Mouse (Mus musculus) forebrain, postnatal 0 days (tissue): ENCODE measurements around the gene Selp. TPM values are rescaled to one million over a fixed set of nuclear protein-coding genes. Genes with fewer than 3 reads are reported as not detected.

Experiments used
- ATAC-seq: fragments of 200-750 bp; cut with Nextera tagmentation; 2 replicates; pipeline ENCODE4 v1.8.0; 2017; ENCODE audit warnings: mild to moderate bottlenecking, moderate library complexity
- DNase-seq: peaks from one replicate; pipeline ENCODE4 v3.0.0-alpha.2; 2015
- H3K27ac ChIP-seq: fragments of 300-500 bp; sonication (generic); 2 replicates; pipeline ENCODE4 v1.5.1; 2014; ENCODE audit warnings: low read depth, mild to moderate bottlenecking, antibody characterized with exemption, low read length, moderate library complexity, mixed read lengths
- H3K27me3 ChIP-seq: fragments of 300-500 bp; sonication (generic); 2 replicates; pipeline ENCODE4 v1.6.1; 2014; ENCODE audit warnings: mild to moderate bottlenecking, low read length, mixed read lengths; ENCODE audit not compliant: insufficient read depth
- H3K36me3 ChIP-seq: fragments of 300-500 bp; sonication (generic); 2 replicates; pipeline ENCODE4 v1.6.1; 2014; ENCODE audit warnings: mild to moderate bottlenecking, moderate library complexity; ENCODE audit not compliant: insufficient read depth
- H3K4me1 ChIP-seq: fragments of 300-500 bp; sonication (generic); 2 replicates; pipeline ENCODE4 v1.6.1; 2014; ENCODE audit warnings: antibody characterized with exemption; ENCODE audit not compliant: insufficient read depth
- H3K4me2 ChIP-seq: fragments of 300-500 bp; sonication (generic); 2 replicates; pipeline ENCODE4 v1.6.1; 2014; ENCODE audit warnings: low read depth, mild to moderate bottlenecking, moderate library complexity
- H3K4me3 ChIP-seq: fragments of 300-500 bp; sonication (generic); 2 replicates; pipeline ENCODE4 v1.5.1; 2014; ENCODE audit warnings: low read depth, low read length, mixed read lengths
- H3K9ac ChIP-seq: fragments of 300-500 bp; sonication (generic); 2 replicates; pipeline ENCODE4 v1.6.1; 2014; ENCODE audit warnings: mild to moderate bottlenecking
- H3K9me3 ChIP-seq: fragments of 300-500 bp; sonication (generic); 2 replicates; pipeline ENCODE4 v1.6.1; 2016; ENCODE audit warnings: low read length
- CTCF ChIP-seq: sonication (generic); IDR thresholded peaks from 2 replicates; pipeline ENCODE4 v1.5.1; 2016; ENCODE audit warnings: antibody characterized with exemption, control low read depth, low read depth
- WGBS: fragments of 180-500 bp; shearing (Covaris S2); extraction: QIAGEN DNeasy Blood & Tissue Kit; methylation state at CpG from one replicate; pipeline ENCODE4 v1.1.7; 2014; 5-methylcytosine and 5-hydroxymethylcytosine counted together
- polyA plus RNA-seq: library from polyadenylated mRNA; unstranded; fragments of >200 nt; fragmentation: Nextera tagmentation; extraction: Ambion mirVana; gene quantifications from 2 replicates; pipeline ENCODE4 v1.2.1, GENCODE M21; 2015
- total RNA-seq: library from RNA; depleted of rRNA; stranded (reverse); fragments of >200 nt; gene quantifications from 2 replicates; pipeline ENCODE4 v1.2.3, GENCODE M21; 2014

The Selp gene
- total and polyA plus RNA-seq, 2 experiments from 2014 or later, result not detected

DNA sequence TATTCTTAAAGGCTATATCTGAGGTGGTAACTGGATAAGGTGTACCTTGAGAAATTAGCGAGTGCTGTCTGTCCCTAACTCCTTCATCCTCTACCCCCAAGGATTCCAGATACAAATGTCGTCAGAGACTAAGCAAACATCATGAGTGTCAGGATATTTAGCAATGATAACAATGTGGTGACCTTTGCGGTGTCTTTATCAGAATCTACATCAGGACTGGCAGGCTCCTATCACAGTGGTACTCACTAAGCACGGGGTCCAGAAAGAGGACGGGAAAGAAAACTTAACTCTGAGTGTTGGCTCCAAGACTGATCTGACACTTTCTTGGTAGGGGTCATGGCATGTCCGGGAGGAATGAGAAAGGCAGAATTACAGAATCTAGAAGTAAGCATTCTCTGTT is 19.0 kb downstream of the Selp start:
- Histone ChIP-seq H3K4me3 (no peak overlapping the region), H3K9me3 (no peaks in the 10 kb centered on the region), H3K27me3 (no peaks in the 10 kb centered on the region), H3K36me3 (no peaks in the 10 kb centered on the region), H3K27ac (no peak overlapping the region), H3K4me2 (no peak overlapping the region), H3K9ac (no peak overlapping the region), H3K4me1 (no peaks in the 10 kb centered on the region)
- no peak for DNase-seq
- TF ChIP-seq CTCF, result no peak
- ATAC-seq, result no peak
- WGBS, result 87% methylated on average over 6 of the region's 6 CpGs

- ATAC-seq (no peak), DNase-seq (no peak)
- Histone ChIP-seq H3K27ac (no peak overlapping the region), H3K4me2 (no peak overlapping the region), H3K36me3 (no peaks in the 10 kb centered on the region), H3K27me3 (no peaks in the 10 kb centered on the region), H3K4me1 (no peaks in the 10 kb centered on the region), H3K9me3 (no peaks in the 10 kb centered on the region), H3K4me3 (no peak overlapping the region), H3K9ac (no peak overlapping the region)
- 80% methylated on average over 5 of the region's 5 CpGs for WGBS
- TF ChIP-seq CTCF, result no peak
These were observed 20.3 kb downstream of the Selp start for GRCm38 (mm10) chr1:164135360-164135759.

DNA sequence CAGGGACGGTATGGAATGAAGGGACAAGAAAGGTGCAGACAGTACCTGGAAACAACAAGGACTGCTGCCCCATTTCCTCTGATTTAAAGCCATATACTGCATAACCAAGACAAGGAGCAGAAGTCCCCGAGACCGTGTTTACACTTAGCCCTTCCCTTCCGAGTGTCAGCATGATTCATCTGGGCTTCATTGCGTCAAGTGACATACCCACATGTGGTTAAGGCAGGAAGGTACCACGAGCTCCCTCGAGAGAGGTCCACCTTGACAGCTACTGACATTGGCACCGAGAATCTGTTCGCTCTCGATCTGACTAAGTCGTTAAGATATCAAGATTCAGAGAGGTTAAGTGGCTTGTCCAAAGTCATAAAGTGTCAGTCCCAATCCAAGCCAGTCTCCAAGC is 20.9 kb downstream of the Selp start:
- no peak for TF ChIP-seq CTCF
- no peaks in the 10 kb centered on the region for H3K36me3 ChIP-seq
- H3K27me3 ChIP-seq, result no peaks in the 10 kb centered on the region
- no peaks in the 10 kb centered on the region for H3K9me3 ChIP-seq
- H3K4me1 ChIP-seq, result no peaks in the 10 kb centered on the region
- no peak overlapping the region for H3K4me2 ChIP-seq
- no peak overlapping the region for H3K4me3 ChIP-seq
- H3K9ac ChIP-seq, result no peak overlapping the region
- DNase-seq, result no peak
- no peak for ATAC-seq
- H3K27ac ChIP-seq, result no peak overlapping the region
- WGBS, result 85% methylated on average over 11 of the region's 11 CpGs

GRCm38 (mm10) chr1:164136636-164137035 is 21.6 kb downstream of the Selp start:
- ATAC-seq (no peak), DNase-seq (no peak)
- WGBS, result 80% methylated on average over 6 of the region's 6 CpGs
- H3K4me1 ChIP-seq, result no peaks in the 10 kb centered on the region
- no peaks in the 10 kb centered on the region for H3K9me3 ChIP-seq
- no peak overlapping the region for H3K9ac ChIP-seq
- TF ChIP-seq CTCF, result no peak
- H3K27me3 ChIP-seq, result no peaks in the 10 kb centered on the region
- no peaks in the 10 kb centered on the region for H3K36me3 ChIP-seq
- H3K27ac ChIP-seq, result no peak overlapping the region
- no peak overlapping the region for H3K4me3 ChIP-seq
- H3K4me2 ChIP-seq, result no peak overlapping the region

DNA sequence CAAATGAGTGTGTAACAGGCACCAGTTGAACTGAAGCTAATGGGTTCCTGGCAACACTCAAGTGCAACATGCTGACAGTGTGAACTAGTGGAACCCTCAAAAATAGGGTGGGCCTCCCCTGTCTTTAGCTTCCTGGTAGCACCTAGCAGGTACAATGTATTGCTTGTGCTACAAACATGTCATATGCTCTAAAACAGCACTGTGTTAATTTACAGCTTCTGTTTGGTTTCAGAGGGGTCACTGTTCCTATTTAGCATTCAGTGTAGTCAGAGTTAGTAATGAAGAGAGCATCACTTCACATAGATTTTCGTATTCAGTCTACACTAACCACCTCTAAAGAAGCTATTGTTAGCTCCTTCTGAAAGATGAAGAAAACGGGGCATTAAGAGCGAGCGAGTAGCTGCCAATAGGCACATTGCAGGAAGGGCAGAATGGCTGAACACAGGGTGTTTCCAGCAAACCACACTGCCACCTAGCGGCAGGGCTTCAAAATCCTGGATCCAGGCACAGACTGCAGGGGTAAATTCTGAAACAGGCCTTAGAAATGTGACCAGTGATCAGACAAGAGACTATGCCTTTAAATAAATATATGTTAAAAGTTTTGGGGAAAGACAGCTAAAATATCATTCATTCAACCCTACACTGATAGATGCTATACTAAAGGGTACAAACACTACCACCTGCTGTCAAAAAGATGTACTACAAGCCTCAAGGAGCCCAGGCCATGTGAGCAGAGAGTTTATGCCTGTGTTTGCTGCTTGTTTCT is 23.5 kb downstream of the Selp start:
- ATAC-seq (peak; percentile 90), DNase-seq (peak; percentile 78)
- Histone ChIP-seq H3K36me3 (no peaks in the 10 kb centered on the region), H3K4me2 (no peak overlapping the region), H3K9ac (no peak overlapping the region), H3K9me3 (no peaks in the 10 kb centered on the region), H3K4me1 (no peaks in the 10 kb centered on the region), H3K27me3 (no peaks in the 10 kb centered on the region), H3K27ac (no peak overlapping the region), H3K4me3 (no peak overlapping the region)
- TF ChIP-seq CTCF, result peak; percentile 83
- WGBS, result 2% methylated on average over 5 of the region's 5 CpGs

DNA sequence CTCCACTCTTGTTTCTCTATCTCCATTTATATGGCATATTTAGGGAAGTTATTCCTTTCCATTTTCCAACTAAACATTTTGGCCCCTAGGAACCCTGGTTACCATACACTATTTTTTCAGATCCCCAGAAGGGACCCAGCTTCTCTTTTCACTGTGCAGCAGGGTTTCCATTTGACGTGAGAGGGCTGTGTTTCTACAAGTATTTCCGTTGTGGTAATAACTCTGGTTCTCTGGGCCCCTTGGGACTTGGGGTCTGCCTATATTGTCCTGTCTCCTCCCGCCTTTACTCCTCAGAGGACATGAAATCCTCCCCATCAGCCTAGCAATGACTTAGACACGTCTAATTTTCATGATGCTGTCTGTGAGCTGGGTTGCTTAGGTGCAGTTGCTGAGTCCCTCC is 24.4 kb downstream of the Selp start:
- Histone ChIP-seq H3K27me3 (no peaks in the 10 kb centered on the region), H3K36me3 (no peaks in the 10 kb centered on the region), H3K4me3 (no peak overlapping the region), H3K4me2 (no peak overlapping the region), H3K4me1 (no peaks in the 10 kb centered on the region), H3K9me3 (no peaks in the 10 kb centered on the region), H3K9ac (no peak overlapping the region), H3K27ac (no peak overlapping the region)
- no peak for DNase-seq
- TF ChIP-seq CTCF, result no peak
- WGBS, result 76% methylated on average over 4 of the region's 4 CpGs
- no peak for ATAC-seq

DNA sequence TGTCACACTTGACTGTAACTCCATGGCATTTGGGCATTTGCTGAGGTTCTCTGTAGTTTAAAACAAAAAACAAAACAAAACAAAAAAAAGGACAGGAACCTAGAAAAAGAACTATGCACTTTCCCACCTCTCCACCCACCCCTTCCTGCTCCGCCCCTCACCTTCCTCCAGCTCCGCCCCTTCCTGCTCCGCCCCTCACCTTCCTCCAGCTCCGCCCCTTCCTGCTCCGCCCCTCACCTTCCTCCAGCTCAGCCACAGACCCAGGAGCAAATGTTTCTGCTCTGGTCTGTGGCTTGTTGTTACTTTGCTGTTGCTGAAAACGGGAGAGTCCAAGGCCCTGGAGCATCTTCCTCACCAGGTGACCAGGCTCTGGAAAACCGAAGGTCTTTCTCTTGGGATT is 34.0 kb downstream of the Selp start:
- Histone ChIP-seq H3K9me3 (no peaks in the 10 kb centered on the region), H3K9ac (no peak overlapping the region), H3K4me2 (no peak overlapping the region), H3K36me3 (no peaks in the 10 kb centered on the region), H3K4me3 (no peak overlapping the region), H3K27ac (no peak overlapping the region), H3K27me3 (no peaks in the 10 kb centered on the region), H3K4me1 (no peaks in the 10 kb centered on the region)
- DNase-seq, result no peak
- no peak for ATAC-seq
- TF ChIP-seq CTCF, result no peak
- 96% methylated on average over 7 of the region's 7 CpGs for WGBS
